Mouse (Mus musculus): Measurements from ENCODE around the gene Vmn1r234. TPM values are rescaled to one million over a fixed set of nuclear protein-coding genes. Genes with fewer than 3 reads are reported as not detected.
"Not testable (repeated sequence)": the region's sequence is repeated elsewhere in the genome, so short reads cannot be mapped to it uniquely, and the experiment has no call there.

The Vmn1r234 gene
- not detected for polyA plus RNA-seq (2017; shearing (Covaris generic))

DNA sequence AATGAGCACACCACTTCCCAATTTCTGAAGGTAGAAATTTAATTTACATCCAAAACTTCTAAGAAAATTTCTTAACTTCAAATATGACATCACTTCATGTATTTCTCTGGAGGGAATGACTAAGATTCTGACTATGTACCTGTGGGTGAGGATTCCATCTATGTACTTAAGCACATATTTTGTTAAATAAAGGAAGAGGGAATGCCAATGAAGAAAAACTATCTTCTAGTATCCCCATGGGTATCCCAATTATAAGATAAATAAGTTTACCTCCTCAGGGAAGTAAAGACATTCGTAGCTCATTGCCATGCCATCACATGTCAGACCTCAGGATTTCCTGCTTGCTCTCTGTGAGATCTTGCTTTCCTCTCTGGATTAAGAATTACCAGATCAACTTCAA is at the start of gene Vmn1r234:
Gene Vmn1r234, plus strand, starts transcription at position 301 of the 400 bp plus-strand sequence.
- ATAC-seq = no peak

GRCm38 (mm10) chr17:21211081-21211480 is 14.8 kb upstream of the Vmn1r234 start:
- not testable (repeated sequence) for ATAC-seq

- ATAC-seq = peak; percentile 54
Observed at GRCm38 (mm10) chr17:21231654-21232053, 5.8 kb downstream of the Vmn1r234 start.

DNA sequence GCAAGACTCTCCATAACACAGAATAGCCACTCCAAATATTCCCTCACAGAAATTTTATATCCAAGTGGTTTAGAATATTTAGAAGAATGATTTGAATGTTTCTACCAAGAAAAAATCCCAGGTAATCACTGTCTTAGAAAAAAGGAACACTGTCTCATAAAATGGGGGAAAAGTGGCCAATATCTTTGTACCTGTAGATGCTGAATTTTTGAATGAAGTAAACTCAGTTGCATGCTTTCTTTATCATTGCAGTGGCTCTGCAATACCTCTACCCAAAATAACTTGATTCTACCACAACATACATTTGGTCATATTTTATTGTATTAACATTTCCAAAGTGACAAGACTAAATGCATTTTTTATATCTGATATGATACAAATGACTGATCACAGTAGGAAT is 30.2 kb downstream of the Vmn1r234 start, which contains the start of gene Vmn1r235:
Gene Vmn1r235, plus strand, starts transcription at position 301 of the 400 bp plus-strand sequence.
- no peak for ATAC-seq

DNA sequence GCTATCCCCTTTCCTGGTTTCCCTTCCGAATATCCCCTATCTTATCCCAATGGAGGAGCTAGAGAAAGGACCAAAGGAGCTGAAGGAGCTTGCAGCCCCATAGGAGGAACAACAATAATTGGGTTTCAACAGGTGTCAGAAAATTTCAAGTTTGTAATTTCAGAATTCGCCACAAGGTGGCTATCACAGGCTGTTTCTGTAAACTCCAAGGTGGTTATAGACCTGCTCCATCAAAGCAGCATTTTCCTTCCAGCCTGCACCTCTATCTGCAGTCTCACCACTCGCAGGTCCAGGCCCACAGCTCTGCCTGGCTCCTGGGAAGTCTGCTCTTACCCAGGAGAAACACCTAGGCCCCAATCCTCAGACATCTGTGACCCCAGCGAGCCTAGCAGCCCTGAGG is 46.2 kb downstream of the Vmn1r234 start:
- ATAC-seq = peak; percentile 79

DNA sequence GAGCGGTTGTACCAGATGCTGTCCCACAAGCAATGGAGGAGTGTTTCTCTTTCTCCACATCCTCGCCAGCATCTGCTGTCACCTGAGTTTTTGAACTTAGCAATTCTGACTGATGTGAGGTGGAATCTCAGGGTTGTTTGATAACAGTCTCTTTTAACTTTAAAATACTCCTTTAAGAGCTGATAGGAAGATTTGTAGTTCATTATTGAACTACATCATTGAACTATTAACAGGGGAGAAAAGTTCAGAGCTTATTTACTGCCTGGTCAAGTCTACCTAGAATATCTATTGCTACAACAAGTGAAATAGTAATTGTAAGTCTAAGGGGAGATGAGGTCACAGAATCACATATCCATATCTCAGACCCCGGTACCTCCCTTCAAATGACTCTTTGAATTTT is 56.8 kb downstream of the Vmn1r234 start, which contains the start of gene Vmn1r236:
Gene Vmn1r236, plus strand, starts transcription at position 301 of the 400 bp plus-strand sequence.
- no peak for ATAC-seq

- peak; percentile 61 for ATAC-seq
Observed at GRCm38 (mm10) chr17:21284395-21284794, 58.5 kb downstream of the Vmn1r234 start.

Other genes starting within 250 kb of the Vmn1r234 start
- not detected for gene Vmn1r233, start 229.6 kb upstream of the Vmn1r234 start, polyA plus RNA-seq (2017; shearing (Covaris generic))
- gene Zfp160, start 217.2 kb upstream of the Vmn1r234 start, polyA plus RNA-seq (2017; shearing (Covaris generic)) = 10 to 100 TPM; 22.6 to 25.1 TPM
- gene Vmn1r235, start 30.3 kb downstream of the Vmn1r234 start, polyA plus RNA-seq (2017; shearing (Covaris generic)) = under 1 TPM in 1 of 2 experiments, not detected in 1; 0.30 TPM
- gene Vmn1r236, start 56.9 kb downstream of the Vmn1r234 start, polyA plus RNA-seq (2017; shearing (Covaris generic)) = not detected
- gene Vmn1r237, start 85.8 kb downstream of the Vmn1r234 start, polyA plus RNA-seq (2017; shearing (Covaris generic)) = not detected
- 10 to 100 TPM; 19.2 to 22.9 TPM for gene Zfp677, start 157.7 kb downstream of the Vmn1r234 start, polyA plus RNA-seq (2017; shearing (Covaris generic))
- 10 to 100 TPM; 10.5 to 11.8 TPM for gene Zfp54, start 197.1 kb downstream of the Vmn1r234 start, polyA plus RNA-seq (2017; shearing (Covaris generic))
- 10 to 100 TPM; 36.2 to 41.1 TPM for gene Zfp51, start 224.3 kb downstream of the Vmn1r234 start, polyA plus RNA-seq (2017; shearing (Covaris generic))

Measured in activated CD4-positive, CD25-positive, alpha-beta regulatory T cell, adult 4 months (primary cell).